Mouse (Mus musculus) CH12.LX (cell line): ENCODE measurements around the gene Tmem243. TPM values are rescaled to one million over a fixed set of nuclear protein-coding genes. Genes with fewer than 3 reads are reported as not detected.

Source experiments
- DNase-seq: peaks from one replicate; pipeline ENCODE4 v3.0.0-alpha.2; 2013; ENCODE audit errors: extremely low read depth
- H3K27ac ChIP-seq: 2 replicates; pipeline ENCODE4 v1.5.1; 2012; ENCODE audit warnings: low read depth, mild to moderate bottlenecking, control low read depth, moderate library complexity; ENCODE audit not compliant: insufficient read depth
- H3K27me3 ChIP-seq: replicated peaks from 2 replicates; pipeline ENCODE3; 2012; ENCODE audit warnings: inconsistent platforms
- H3K36me3 ChIP-seq, 2 experiments: replicated peaks in 1 of 2; 2 replicates each; pipeline versions ENCODE3 to v1.6.1; 2012; ENCODE audit warnings: inconsistent platforms in 1 of 2, low read length in 1 of 2, mild to moderate bottlenecking in 1 of 2, mixed read lengths in 1 of 2, moderate library complexity in 1 of 2; ENCODE audit not compliant: control insufficient read depth in 1 of 2, insufficient read depth in 1 of 2
- H3K4me1 ChIP-seq, 2 experiments: 2 replicates each; pipeline ENCODE4 v1.6.1; 2012; ENCODE audit warnings: inconsistent platforms in 1 of 2, moderate library complexity in 1 of 2; ENCODE audit not compliant: insufficient read depth in 2 of 2, control insufficient read depth in 1 of 2
- H3K4me2 ChIP-seq: 2 replicates; pipeline ENCODE4 v1.6.1; 2012; ENCODE audit warnings: low read depth, mild to moderate bottlenecking, control low read depth; ENCODE audit not compliant: poor library complexity, insufficient read depth, severe bottlenecking
- H3K4me3 ChIP-seq, 3 experiments: fragments of 150-350 bp in 1 of 3; sonication (generic) in 1 of 3; replicated peaks in 1 of 3; 2 replicates each; pipeline versions ENCODE3 to v1.5.1; 2011 to 2012; ENCODE audit warnings: low read depth in 2 of 3, low read length in 2 of 3, mild to moderate bottlenecking in 2 of 3, moderate library complexity in 2 of 3, control low read depth in 1 of 3, improper control_type of control experiment in 1 of 3, inconsistent platforms in 1 of 3, mixed read lengths in 1 of 3; ENCODE audit not compliant: poor library complexity in 1 of 3
- H3K79me2 ChIP-seq: replicated peaks from 2 replicates; pipeline ENCODE4 v1.6.1; 2012; ENCODE audit warnings: mild to moderate bottlenecking, moderate library complexity; ENCODE audit not compliant: control insufficient read depth, poor library complexity, insufficient read depth, severe bottlenecking; ENCODE audit errors: extremely low read depth
- H3K9ac ChIP-seq: 2 replicates; pipeline ENCODE4 v1.6.1; 2012; ENCODE audit warnings: low read depth, mild to moderate bottlenecking, control low read depth, moderate library complexity; ENCODE audit not compliant: insufficient read depth
- H3K9me3 ChIP-seq: replicated peaks from 2 replicates; pipeline ENCODE3; 2012; ENCODE audit warnings: low read length, inconsistent platforms, mixed read lengths
- CHD1 ChIP-seq: IDR thresholded peaks from 2 replicates; pipeline ENCODE4 v1.6.1; 2012; ENCODE audit warnings: low read depth, low read length, improper control_type of control experiment, inconsistent platforms
- CHD2 ChIP-seq: IDR thresholded peaks from 2 replicates; pipeline ENCODE4 v1.6.1; 2011; ENCODE audit warnings: low read length, improper control_type of control experiment
- ELF1 ChIP-seq: IDR thresholded peaks from 2 replicates; pipeline ENCODE4 v1.6.1; 2014; ENCODE audit warnings: low read depth, mild to moderate bottlenecking, inconsistent platforms, low read length, improper control_type of control experiment
- ETS1 ChIP-seq: conservative IDR thresholded peaks from 2 replicates; pipeline ENCODE4 v1.6.1; 2012; ENCODE audit warnings: low read depth, mild to moderate bottlenecking, inconsistent platforms, low read length, improper control_type of control experiment, moderate library complexity
- HCFC1 ChIP-seq: IDR thresholded peaks from 2 replicates; pipeline ENCODE4 v1.6.1; 2012; ENCODE audit warnings: low read depth, mild to moderate bottlenecking, inconsistent platforms, low read length, improper control_type of control experiment
- IRF4 ChIP-seq: IDR thresholded peaks from 2 replicates; pipeline ENCODE4 v1.6.1; 2014; ENCODE audit warnings: low read depth, mild to moderate bottlenecking, inconsistent platforms, low read length, improper control_type of control experiment
- JUN ChIP-seq: IDR thresholded peaks from 2 replicates; pipeline ENCODE4 v1.6.1; 2011; ENCODE audit warnings: low read depth, mild to moderate bottlenecking, low read length, improper control_type of control experiment, moderate library complexity; ENCODE audit not compliant: insufficient read depth
- JUND ChIP-seq: conservative IDR thresholded peaks from 2 replicates; pipeline ENCODE4 v1.6.1; 2011; ENCODE audit warnings: low read depth, low read length, improper control_type of control experiment
- MAZ ChIP-seq: IDR thresholded peaks from 2 replicates; pipeline ENCODE4 v1.6.1; 2012; ENCODE audit warnings: low read depth, mild to moderate bottlenecking, inconsistent platforms, low read length, improper control_type of control experiment, moderate library complexity
- NELFE ChIP-seq: IDR thresholded peaks from 2 replicates; pipeline ENCODE4 v1.6.1; 2011; ENCODE audit warnings: low read depth, low read length, improper control_type of control experiment
- NRF1 ChIP-seq: IDR thresholded peaks from 2 replicates; pipeline ENCODE4 v1.6.1; 2014; ENCODE audit warnings: low read depth, mild to moderate bottlenecking, inconsistent platforms, low read length, improper control_type of control experiment, moderate library complexity
- RAD21 ChIP-seq: IDR thresholded peaks from 2 replicates; pipeline ENCODE4 v1.6.1; 2011; ENCODE audit warnings: low read depth, mild to moderate bottlenecking, low read length, improper control_type of control experiment, moderate library complexity
- SIN3A ChIP-seq: IDR thresholded peaks from 2 replicates; pipeline ENCODE4 v1.6.1; 2012; ENCODE audit warnings: low read length, improper control_type of control experiment, inconsistent platforms
- SMC3 ChIP-seq: IDR thresholded peaks from 2 replicates; pipeline ENCODE4 v1.6.1; 2011; ENCODE audit warnings: low read depth, low read length, improper control_type of control experiment
- TBP ChIP-seq: conservative IDR thresholded peaks from 2 replicates; pipeline ENCODE4 v1.6.1; 2011; ENCODE audit warnings: low read depth, low read length, improper control_type of control experiment
- TCF12 ChIP-seq: IDR thresholded peaks from 2 replicates; pipeline ENCODE4 v1.6.1; 2014; ENCODE audit warnings: low read depth, mild to moderate bottlenecking, inconsistent platforms, low read length, improper control_type of control experiment
- USF1 ChIP-seq: IDR thresholded peaks from 2 replicates; pipeline ENCODE4 v1.6.1; 2014; ENCODE audit warnings: low read depth, mild to moderate bottlenecking, inconsistent platforms, low read length, improper control_type of control experiment
- ZC3H11A ChIP-seq: IDR thresholded peaks from 2 replicates; pipeline ENCODE4 v1.6.1; 2012; ENCODE audit warnings: low read depth, mild to moderate bottlenecking, inconsistent platforms, low read length, improper control_type of control experiment
- ZKSCAN1 ChIP-seq: IDR thresholded peaks from 2 replicates; pipeline ENCODE4 v1.6.1; 2012; ENCODE audit warnings: low read depth, inconsistent platforms, low read length, improper control_type of control experiment, borderline replicate concordance
- dilution Hi-C: fragments of 300-500 bp; cut with MboI; formaldehyde crosslinking; loops from 2 replicates; pipeline ENCODE4 v1.14.3; 2020; ENCODE audit warnings: low sequenced_read_pairs; ENCODE audit not compliant: extremely low pct_unique_long_range_greater_than_20kb, extremely low pct_ligation_motif_present
- in situ Hi-C: fragments of 300-500 bp; cut with MboI; formaldehyde crosslinking; loops from 3 replicates; pipeline ENCODE4 v1.14.3; 2019; ENCODE audit warnings: low sequenced_read_pairs, low pct_ligation_motif_present, low pct_unique_long_range_greater_than_20kb, mixed read lengths
- polyA plus RNA-seq: library from polyadenylated mRNA; unstranded; fragments of >175 nt; gene quantifications from 2 replicates; pipeline ENCODE4 v1.2.1, GENCODE M21; 2012; ENCODE audit warnings: low read depth; ENCODE audit not compliant: insufficient read length
- total RNA-seq, 2 experiments: library from RNA; depleted of rRNA; stranded (reverse); fragments of 300-350 nt in 1 of 2; fragments of >200 nt in 1 of 2; gene quantifications; 2 replicates each; pipeline ENCODE4 v1.2.3; 2012 to 2014

Gene Tmem243
- total and polyA plus RNA-seq, 3 experiments, result 74.7 to 107 (median 87.0) TPM

DNA sequence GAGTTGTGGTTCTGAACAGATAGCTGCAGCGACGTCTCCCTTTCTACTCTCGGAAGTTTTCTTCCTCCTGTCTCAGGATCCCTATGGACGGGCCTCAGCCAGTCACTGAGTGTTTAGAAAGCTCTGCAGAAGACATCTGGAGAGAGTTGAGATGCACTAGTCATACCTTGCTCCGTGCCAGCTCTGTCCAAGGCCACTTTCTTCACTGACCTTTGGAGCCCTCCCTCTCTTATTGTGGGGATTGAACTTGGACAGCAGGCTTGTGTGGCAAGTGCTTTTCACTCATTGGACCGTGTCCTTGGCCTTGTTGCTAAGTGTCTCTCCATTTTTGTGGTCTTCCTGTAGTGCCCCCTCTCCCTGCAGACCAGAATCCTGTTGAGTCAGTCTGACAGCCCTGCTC is 6.3 kb downstream of the Tmem243 start:
- peaks cover 12 to 45% of the 10 kb centered on the region in 2 experiments for H3K36me3 ChIP-seq
- peak overlapping the region; percentile 61; the same call in 1 of the 2 replicates for H3K27ac ChIP-seq
- in situ Hi-C loops (no loop called here), dilution Hi-C loops (no loop called here)
- peak overlapping the region; percentile 72 for H3K4me2 ChIP-seq
- H3K27me3 ChIP-seq, result no peaks in the 10 kb centered on the region
- H3K9me3 ChIP-seq, result no peaks in the 10 kb centered on the region
- no peak overlapping the region; the same call in 1 of the 2 replicates for H3K9ac ChIP-seq
- peaks cover 94% of the 10 kb centered on the region for H3K79me2 ChIP-seq
- TF ChIP-seq NELFE, result no peak
- TF ChIP-seq HCFC1, result no peak
- no peak for TF ChIP-seq IRF4
- TF ChIP-seq USF1, result no peak
- no peak for TF ChIP-seq JUN
- TF ChIP-seq ETS1, result no peak
- TF ChIP-seq TCF12, result no peak
- no peak for TF ChIP-seq ZC3H11A
- TF ChIP-seq CHD1, result no peak
- TF ChIP-seq CHD2, result no peak
- no peak for TF ChIP-seq JUND
- TF ChIP-seq SMC3, result no peak
- TF ChIP-seq SIN3A, result no peak
- no peak for TF ChIP-seq NRF1
- TF ChIP-seq TBP, result no peak
- no peak for TF ChIP-seq MAZ
- H3K4me3 ChIP-seq, result no peak overlapping the region
- H3K4me1 ChIP-seq, result peaks cover 31 to 82% of the 10 kb centered on the region in 2 experiments
- no peak for DNase-seq

DNA sequence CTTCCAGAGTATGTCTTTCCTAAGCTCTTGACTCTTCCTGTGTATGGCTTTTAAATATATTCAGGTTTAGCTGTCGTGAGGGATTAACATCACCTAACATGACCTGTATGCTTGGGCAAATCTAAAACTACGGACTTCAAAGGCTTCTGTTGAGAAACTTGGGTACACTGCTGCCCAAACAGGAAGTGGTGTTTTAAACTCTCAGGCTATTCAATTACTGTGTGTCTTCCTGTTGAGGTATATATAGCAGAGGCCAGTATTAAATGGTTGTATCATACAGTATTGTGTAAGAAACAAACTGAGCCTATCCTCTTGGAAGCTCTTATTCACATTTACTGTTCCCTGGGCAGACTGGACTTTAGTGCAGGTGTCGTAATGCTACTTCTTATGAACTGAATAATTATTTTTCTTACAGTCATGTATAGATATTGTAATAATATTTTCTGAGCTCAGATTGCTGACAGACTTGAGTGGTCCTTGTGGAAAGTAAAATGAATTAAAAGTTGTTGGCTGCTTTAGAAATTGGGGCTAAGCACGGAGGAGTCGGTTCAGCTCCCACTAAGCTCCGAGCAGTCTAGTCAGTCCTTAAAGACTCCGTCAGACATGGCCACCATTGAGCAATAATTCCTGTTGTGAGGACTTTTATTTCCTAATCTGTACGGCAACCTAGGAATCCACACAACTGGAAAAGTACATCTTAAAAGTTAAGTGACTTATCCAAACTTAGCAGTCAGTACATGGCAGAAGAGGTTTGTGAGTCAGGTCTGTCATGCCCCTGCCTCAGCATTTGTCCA is 7.0 kb downstream of the Tmem243 start:
- no peak for DNase-seq
- peaks cover 18 to 49% of the 10 kb centered on the region in 2 experiments for H3K36me3 ChIP-seq
- TF ChIP-seq ELF1, result peak; percentile 32; the same call in 1 of the 2 replicates
- TF ChIP-seq RAD21, result no peak
- no peak for TF ChIP-seq ZKSCAN1
- peaks cover 31 to 84% of the 10 kb centered on the region in 2 experiments for H3K4me1 ChIP-seq
- peak overlapping the region; percentile 61; the same call in 1 of the 2 replicates for H3K27ac ChIP-seq
- no peak overlapping the region for H3K4me3 ChIP-seq
- H3K4me2 ChIP-seq, result peak overlapping the region; percentile 72
- no peaks in the 10 kb centered on the region for H3K27me3 ChIP-seq
- dilution Hi-C loops, result no loop called here
- no peaks in the 10 kb centered on the region for H3K9me3 ChIP-seq
- H3K79me2 ChIP-seq, result peaks cover 93% of the 10 kb centered on the region
- no peak overlapping the region for H3K9ac ChIP-seq
- in situ Hi-C loops, result no loop called here
